Mouse (Mus musculus) skeletal muscle tissue, adult 2 months (tissue): ENCODE data around the gene Wdr91.

ENCODE experiments used
- DNase-seq: peaks from one replicate; pipeline ENCODE4 v3.0.0-alpha.2; 2012; ENCODE audit warnings: low read depth, low spot score

The Wdr91 gene

DNA sequence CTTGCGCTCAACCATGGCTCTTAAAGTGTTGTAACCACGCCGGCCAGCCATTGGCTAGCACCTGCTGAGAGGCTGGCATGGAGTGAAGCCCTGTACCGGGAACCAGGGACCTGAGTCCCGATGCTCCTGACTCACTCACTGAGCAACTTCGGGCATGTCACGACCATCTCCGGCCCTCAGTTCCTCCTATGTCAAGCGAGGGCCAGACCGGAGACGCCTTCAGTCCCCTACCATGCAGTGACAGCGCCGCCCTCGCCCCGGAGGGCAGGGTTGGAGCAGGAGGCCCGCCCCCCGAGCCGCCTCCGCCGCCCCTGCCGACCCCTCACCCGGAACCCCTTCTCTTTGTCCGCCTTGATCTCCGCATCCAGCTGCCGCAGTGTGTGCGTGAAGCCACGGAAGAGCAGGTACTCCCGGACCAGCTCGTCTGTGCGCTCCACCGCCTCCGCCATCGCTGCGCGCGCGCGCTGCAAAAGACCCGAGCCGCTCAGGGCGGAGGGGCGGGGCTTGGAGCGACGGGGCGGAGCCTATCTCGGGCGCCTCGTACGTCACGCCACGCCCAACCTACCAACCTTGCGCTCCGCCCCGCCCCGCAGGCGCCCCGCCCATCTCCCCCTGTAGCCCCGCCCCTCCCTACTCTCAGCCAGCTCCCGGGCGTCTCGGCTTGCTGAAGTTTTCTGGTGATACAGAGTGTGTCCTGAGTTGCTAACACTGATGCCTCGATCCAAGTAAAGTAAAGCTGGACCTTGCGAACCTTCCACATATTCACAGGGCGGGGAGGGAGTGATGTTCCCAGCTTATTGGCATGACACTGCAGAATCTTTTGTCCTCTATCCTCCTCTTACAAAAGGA is at the start of gene Wdr91:
Wdr91 (minus strand) TSS at position 506 of the 849 bp plus-strand sequence.
- DNase-seq = peak; percentile 88

DNA sequence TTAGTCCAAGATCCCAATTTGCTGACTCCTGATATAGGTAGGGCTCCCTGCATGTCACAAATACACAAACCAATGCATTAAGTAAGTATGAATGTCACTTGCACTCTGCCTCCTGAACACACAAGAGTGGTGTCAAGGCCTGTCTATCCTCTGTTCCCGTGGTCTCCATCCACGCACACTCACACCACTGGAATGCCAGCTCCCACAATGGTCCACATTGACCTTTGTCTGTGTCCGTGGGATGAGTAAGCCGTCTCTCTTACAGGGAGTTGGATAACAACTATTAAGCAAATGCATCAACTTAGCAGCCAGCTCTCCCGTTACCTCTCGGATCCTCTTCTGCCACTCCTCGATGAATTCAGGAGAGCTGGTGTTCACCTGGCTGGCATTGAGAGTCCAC is 48.5 kb upstream of the Wdr91 start:
- no peak for DNase-seq

DNA sequence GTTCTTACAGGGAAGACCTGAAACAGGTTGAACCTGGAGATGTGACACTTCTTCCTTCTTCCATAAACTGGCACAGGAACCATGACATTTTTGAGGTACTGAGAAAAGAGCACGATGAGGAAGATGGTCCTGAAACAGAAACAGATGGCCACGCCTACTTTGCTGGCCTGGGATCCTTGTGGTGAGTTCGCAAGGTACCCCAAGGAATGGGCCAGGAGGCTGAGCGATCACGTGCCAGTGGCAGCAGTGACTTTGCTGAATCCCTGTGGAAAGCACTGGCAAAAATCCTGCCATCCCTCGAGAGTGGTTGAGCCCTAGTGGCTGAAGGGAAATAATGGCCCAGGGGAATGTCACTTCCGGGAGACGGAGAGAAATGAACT is 45.2 kb upstream of the Wdr91 start:
- no peak for DNase-seq

DNA sequence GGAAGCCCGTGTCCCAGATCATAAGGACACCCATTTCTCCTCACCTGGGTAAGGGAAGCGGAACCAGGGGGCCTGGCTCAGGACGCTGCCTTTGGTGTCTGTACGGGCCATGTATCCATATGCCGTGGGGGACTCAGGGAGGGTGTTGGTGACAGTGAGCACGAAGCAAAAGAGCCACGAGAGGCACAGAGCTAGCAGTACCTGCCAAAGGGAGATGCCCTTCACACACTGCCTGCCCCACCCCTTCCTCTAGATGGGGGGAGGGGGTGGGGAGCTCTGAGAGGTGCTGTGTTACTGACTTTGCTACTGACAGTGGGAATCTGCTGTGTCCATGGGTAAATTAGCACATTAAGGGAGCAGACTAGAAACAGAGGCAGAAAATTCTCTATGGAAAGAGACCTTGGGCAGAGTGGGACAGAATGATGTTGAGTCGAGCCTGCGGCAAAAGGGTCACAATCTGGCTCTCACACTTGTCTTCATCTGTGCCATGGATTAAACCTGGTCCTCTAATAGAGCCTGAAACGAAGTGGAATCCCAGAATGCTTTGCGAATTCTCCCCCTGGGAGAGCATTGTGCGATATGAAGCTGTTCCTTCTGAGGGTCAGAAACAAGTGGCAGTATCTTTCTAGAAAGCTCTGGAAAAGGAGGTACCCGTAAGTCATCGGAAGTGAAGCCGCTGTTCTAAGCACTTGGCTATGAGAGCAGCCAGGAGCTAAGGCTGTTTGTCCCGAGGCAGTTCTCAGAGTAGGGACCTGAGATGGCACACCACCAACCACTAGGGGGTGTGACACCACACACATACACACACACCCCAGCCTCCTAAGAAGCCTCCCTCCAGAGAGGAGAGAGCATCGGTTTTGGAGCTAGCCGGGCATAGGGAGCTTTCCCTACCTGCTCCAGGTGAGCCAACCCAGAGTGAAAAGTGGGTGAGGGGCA is 44.5 kb upstream of the Wdr91 start:
- DNase-seq = peak; percentile 27

DNA sequence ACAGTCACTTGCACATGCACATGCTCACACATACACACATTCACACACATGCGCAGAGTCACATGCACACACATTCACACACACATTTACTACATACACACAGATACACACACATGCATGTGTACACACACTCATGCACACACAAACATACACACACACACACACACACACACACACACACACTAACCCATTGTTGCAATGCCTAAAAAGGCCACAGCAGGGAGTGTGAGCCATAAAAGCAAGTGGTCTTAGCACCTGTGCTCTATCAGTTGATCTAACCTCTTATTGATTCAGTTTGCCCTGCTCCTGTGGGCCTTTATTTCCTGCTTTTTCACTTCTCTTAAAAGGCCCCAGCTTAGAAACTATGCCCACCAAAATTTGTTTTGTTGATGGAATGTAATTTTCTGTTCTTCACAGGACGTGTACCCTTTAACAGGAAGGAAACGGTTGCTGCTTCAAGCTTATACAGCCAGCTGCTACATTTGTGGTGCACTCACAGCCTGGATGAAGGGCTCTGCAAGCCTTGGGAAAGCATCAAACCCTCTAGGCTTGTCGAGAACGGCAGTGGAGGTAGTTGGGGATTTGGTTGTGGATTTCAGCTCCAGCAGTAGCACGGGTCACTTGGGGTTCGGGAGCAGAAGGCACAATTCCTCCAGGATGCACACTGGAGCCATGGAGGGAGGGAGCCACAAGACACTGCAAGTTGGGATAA is 41.4 kb upstream of the Wdr91 start:
- DNase-seq = no peak

DNA sequence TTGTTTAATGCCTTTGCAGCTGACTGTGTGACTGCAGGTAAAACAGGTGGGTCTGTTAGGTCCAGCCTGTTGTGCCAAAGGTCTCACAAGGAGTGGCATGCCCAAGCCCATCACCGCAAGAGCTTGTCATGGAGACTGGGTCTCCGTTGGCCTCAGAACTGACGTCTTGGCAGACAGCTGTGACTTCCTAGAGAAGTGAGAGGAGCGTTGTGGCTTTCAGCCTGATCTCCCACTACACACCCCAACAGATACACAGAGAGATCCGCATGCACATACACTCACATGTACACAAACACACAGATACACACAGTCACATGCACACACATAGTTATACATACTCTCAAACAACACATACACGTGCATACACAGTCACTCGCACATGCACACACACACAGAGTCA is 40.8 kb upstream of the Wdr91 start:
- DNase-seq = no peak

DNA sequence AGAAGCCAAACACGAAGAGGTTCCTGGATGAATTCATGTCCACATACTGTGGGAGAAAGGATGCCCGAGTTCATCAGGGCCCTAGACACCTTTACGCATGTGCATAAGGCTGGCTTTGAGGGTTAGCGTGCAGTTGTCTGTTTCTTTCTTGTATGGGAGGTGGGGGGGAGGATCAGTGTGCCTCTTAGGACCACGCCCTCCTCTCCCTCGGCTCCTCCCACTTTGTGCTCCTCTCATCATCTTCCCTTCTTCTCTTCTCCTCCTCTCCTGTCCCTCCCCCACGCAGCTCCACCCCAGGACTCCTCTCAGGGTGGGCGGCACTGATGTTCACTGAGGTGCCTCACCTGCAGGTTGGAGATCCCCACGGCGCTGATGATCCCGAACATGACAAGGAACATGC is 37.8 kb upstream of the Wdr91 start:
- DNase-seq = no peak

DNA sequence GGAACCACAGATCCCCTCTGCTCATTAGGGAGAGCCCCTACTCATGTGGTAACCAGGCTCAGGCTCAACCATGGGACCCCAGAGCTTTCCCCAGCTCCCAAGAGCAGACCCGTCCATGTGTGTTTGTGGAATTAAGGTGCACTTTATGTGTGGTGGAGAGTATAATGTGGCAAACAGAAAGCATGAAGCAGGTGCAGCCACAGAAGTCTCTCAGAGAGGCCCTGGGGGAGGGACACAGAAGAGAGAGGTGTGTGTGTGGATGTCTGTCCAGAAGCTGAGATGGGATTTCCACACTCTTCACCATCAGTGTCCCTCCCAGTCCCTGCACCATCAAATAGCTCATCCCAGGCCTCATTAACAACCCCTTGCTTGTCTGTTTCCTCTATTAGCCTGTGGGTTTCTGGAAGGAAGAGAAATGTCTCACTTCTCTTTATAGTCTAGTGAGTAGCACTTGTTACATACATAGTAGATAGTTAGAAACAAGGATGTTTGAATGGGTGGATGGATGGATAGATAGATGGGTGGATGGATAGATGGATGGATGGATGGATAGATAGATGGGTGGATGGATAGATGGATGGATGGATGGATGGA is 35.9 kb upstream of the Wdr91 start:
- DNase-seq = no peak

DNA sequence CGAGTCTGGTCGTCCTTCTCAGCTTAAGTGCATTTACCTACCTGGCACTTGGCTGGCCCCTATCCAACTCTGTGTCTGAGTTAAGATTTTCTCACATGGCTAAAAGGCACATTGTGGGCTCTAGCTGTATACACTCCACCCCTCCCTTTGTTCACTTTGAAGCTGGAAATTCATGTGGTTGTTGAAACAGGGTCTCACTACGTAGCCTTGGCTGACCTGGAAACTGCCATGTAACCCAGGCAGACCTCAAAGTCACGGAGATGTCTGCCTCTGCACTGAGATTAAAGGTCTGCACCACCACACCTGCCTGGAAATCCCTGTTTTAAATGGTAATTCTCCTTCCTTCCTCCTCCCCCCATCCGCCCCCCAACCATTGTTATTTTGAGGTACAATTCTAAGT is 32.8 kb upstream of the Wdr91 start:
- DNase-seq = no peak

DNA sequence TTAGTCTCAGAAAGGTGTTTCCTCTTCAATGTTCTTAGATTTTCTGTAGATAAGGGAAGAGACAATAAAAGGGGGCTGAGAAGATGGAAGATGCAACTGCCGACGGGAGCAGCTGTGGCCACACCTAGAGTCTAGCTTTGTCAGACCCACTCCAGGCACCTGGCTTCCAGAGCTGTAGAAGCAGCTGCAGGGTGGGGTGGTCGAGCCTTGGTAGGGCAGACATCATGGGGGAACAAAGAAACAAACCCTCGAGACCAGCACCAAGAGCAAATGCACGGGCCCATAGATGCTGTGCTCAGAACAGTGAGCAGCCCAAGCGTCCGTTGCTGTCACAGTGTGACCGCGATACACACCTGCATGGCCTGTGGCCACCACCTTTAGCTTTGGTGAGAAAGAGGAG is 31.8 kb upstream of the Wdr91 start:
- DNase-seq = no peak

DNA sequence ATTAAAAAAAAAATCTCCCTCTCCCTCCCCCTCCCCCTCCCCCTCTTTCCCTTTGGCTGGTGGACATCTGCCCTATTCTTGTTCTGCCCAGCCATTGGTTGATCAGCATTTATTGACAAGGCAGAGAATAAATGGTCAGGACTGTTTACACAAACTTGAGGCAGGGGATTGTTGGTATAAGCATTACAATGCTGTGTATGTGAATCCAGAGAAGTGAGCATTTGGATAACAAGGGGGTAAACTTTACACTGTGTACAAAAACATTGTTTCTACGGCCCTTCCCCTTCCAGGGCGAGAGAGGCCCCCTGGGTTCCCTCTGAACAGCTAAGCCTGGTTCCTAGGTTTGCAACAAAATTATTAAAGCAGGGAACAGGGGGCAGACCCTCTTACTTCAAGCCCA is 30.8 kb upstream of the Wdr91 start:
- no peak for DNase-seq

DNA sequence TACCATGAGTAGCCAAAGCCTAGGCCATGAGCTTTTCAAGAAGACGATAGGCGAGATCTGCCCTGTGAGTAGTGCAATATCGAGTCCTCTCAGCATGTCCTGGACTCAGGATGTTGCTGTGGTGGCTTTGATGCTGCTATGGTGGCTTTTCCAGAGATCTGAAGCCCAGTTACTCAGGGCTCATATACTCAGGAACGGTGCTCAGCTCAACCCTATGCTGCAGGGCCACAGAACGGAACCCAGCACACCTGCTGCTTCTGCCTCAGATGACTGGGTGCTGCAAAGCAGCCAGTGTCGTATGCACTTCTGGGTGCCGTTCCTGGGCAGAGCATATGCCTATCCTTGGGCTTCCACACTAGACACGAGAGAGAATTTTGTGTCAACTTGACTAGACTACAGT is 28.8 kb upstream of the Wdr91 start:
- no peak for DNase-seq

DNA sequence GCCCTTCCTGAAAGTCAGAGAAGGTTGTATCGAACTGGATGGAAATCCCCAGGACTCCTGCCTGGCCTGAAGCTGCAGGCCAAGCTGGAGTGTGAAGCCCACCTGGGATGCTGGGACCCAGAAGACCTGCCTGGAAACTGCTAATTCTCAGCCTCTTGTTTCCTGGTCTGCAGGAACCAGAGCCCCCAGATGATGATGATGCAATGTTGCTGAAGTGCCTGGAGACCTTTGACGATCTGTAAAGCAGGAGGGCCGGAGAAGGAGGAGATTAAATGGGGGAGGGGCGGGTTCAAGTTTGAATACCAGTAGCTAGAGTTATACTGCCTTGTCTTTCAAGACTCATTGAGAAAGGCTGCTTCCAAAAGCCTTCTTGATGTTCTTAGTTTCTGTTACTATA is 28.3 kb upstream of the Wdr91 start:
- DNase-seq = no peak

DNA sequence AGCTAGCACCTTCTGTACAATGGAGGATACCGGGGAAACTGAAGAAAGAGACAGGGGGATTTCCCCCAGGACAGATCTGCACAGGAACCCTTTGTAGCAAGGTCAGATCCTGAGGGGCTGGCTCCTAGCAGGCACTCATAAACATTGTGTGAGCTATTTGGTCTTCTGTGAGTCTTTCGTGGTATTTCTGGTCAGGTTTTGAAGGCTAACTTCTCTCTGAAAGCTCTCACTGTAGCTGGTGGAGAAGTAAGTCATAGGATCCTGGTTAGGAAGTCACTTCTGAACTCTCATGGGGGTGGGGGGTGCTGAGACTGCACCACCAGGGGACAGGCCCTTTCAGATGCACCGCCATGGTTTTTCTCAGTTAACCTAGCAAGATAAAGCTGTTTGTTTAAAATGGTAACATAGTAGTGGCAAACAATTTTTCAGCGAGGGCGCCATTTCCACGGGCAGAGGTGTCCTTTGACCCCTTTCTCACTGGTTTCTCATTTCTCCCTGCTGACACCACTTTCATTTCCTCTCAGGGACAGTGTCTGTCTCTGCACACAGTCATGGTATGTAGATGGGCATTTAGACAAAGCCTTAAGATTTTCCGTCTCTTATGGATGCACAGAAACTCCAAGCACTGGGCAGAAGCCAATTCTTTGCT is 27.7 kb upstream of the Wdr91 start:
- no peak for DNase-seq

DNA sequence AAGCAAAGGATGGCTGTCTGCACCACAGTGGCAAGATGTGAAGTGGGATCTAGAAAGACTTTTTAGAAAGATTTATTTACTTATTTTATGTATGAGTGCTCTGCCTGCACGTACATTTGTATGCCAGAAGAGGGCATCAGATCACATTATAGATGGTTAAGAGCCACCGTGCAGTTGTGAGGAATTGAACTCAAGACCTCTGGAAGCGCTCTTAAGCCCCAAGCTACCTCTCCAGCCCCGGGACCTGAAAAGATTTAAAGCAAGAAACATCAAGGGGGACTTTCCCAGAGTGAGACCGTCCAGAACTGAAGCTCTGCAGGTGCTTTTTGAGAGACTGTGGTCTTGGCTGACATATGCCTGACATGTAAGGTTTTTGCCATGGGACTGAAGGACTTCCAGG is 26.1 kb upstream of the Wdr91 start:
- DNase-seq = no peak

DNA sequence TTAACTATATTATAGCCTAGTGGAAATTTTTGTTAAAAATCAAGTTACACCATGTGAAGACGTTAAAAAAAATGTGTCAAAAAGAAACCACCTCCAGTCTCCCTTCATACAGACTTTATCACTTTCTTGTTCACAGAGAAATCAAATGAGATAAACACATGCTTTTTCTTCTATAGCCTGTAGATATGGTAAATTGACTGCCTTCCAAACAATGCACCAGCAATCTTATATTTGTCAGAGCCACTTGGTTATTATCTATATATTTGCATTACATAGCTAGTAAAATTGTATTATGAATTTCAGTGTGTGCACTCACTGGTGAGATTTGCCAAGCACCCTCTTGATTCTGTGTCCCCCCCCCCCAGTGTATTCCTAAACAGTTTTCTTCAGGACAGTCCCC is 22.0 kb upstream of the Wdr91 start:
- no peak for DNase-seq

DNA sequence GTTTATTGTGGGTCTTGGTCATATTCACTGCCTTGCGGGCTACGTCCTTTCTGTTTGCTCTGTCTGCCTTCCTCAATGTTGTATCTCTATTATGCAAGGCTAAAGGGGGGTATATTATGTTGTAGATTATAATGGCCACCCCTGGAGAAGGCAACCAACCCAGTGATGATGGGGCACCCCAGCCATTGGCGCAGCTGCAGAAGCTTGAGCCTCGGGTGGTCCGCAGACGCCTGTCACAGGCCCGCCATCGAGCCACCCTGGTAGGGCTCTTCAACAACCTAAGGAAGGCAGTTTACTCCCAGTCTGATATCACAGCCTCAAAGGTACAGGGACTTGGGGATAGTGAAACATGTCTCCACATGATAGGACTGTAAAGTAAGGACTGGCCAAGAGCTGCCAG is 16.9 kb upstream of the Wdr91 start:
- no peak for DNase-seq

DNA sequence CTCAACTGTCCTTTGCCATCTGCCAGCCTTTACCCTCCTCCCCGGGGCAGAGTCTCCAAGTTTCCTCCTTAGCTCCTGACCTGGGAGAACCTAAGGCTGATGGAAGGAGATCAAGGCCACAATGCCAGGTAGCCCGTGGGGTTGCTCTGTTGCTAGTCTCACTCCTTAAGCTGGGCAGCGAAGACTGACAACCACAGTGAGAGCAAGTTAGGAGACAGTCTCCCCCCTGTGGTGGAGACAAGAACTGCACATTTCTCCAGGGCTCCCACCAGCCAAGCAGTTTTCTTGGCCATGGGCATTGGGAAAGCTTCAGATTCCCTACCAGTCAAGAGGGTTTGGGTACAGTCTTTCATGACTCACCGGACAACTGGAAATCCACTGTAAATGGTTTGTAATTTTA is 16.5 kb upstream of the Wdr91 start:
- DNase-seq = peak; percentile 51

DNA sequence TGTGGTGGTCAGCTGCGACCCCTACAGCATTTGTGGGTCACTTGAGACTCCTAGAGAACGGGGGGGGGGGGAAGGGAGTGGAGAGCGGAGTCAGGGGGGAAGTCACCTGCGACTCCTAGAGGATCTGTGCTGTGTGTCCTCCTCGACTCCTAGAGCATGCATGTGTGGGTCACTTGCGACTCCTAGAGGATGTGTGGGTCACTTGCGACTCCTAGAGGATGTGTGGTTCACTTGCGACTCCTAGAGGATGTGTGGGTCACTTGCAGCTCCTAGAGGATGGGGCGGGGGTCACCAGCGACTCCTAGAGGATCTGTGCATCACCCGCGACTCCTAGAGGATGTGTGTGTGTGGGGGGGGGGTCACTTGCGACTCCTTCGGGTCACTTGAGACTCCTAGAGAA is 11.3 kb upstream of the Wdr91 start:
- DNase-seq = peak; percentile 32

DNA sequence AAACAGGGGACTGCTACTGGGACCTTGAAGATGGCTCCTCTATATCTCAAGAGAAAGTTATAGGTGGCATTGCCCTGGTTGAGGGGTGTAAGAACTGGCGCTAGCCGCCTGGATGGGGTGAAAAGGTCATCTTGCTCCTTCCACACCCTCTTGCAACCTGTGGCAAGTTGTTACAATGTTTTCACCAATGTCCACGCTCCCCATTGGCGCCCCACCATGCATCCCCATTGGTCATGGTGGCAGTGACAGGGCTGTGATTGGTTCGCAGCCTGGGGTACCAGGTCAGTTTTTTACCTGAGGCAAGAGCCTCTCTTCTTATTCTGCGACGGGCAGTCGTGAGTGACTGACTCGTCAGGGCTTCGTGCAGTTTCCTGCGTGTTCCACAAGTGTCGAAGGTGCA is 10.0 kb upstream of the Wdr91 start:
- no peak for DNase-seq

DNA sequence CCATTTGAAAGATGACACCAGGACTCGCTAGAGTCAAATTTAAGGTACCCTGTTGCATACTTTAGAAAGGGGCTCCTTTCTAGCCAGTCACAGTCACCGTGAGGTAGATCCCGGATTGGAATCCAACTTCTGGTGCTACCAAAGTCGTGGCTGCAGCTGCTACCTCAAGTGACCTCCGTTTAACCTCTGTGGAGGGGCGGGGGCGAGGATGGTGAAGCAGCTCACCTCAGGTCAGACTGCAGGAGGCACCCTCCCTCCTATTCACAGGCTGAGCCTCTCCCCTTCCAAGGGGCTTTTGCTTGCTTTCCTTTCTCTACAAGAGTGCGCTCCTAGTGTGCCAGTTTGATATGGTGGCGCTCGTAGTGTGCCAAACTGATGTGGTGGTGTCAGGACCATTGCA is 9.3 kb upstream of the Wdr91 start, which contains the start of gene Stra8:
Stra8 (plus strand) TSS at position 208 of the 400 bp plus-strand sequence.
- no peak for DNase-seq
